Mouse (Mus musculus): Measurements from ENCODE around the gene Sqstm1. TPM values are rescaled to one million over a fixed set of nuclear protein-coding genes. Genes with fewer than 3 reads are reported as not detected.
A peak's percentile ranks its signal among the peaks of the same experiment; 100 is the strongest.
"Not testable (repeated sequence)": the region's sequence is repeated elsewhere in the genome, so short reads cannot be mapped to it uniquely, and the experiment has no call there.

The Sqstm1 gene
- total and polyA plus RNA-seq, 3 experiments: 202 to 579 (median 456) TPM

- in situ Hi-C loops (cut with MboI; ENCODE audit: low pct_ligation_motif_present, low pct_unique_long_range_greater_than_20kb, low sequenced_read_pairs) (loop anchor here (5.0 kb wide), 1 partner anchor 38 kb away; the partner anchor contains the start of genes Mgat4b and Sqstm1), dilution Hi-C loops (cut with MboI; ENCODE audit: extremely low pct_ligation_motif_present, extremely low pct_unique_long_range_greater_than_20kb, low sequenced_read_pairs) (no loop called here)
- Histone ChIP-seq H3K9ac (ENCODE audit: insufficient read depth, low read depth) (peak overlapping the region; percentile 61), H3K4me1 (ENCODE audit: control insufficient read depth in 1 of 2, insufficient read depth in 2 of 2) (peaks cover 4 to 18% of the 10 kb centered on the region in 2 experiments), H3K4me2 (ENCODE audit: insufficient read depth, low read depth, poor library complexity, severe bottlenecking) (peak overlapping the region; percentile 96), H3K79me2 (replicated peaks; ENCODE audit: control insufficient read depth, extremely low read depth, insufficient read depth, poor library complexity, severe bottlenecking) (no peaks in the 10 kb centered on the region), H3K9me3 (replicated peaks; ENCODE audit: low read length) (no peaks in the 10 kb centered on the region), H3K27me3 (replicated peaks) (no peaks in the 10 kb centered on the region), H3K27ac (ENCODE audit: insufficient read depth, low read depth) (peak overlapping the region; percentile 24; the same call in 1 of the 2 replicates), H3K36me3 (replicated peaks in 1 of 2; ENCODE audit: control insufficient read depth in 1 of 2, insufficient read depth in 1 of 2, low read length in 1 of 2) (peaks cover 43 to 64% of the 10 kb centered on the region in 2 experiments), H3K4me3 (replicated peaks in 1 of 3; ENCODE audit: low read depth in 2 of 3, low read length in 2 of 3, poor library complexity in 1 of 3) (peak overlapping the region; percentile 64 to 81 (median 78))
- TF ChIP-seq RAD21 (IDR thresholded peaks at IDR 0.05; ENCODE audit: low read depth, low read length) (no peak), USF1 (IDR thresholded peaks at IDR 0.05; ENCODE audit: low read depth, low read length) (no peak), JUND (conservative IDR thresholded peaks at IDR 0.05; ENCODE audit: low read depth, low read length) (no peak), MEF2A (IDR thresholded peaks at IDR 0.05; ENCODE audit: borderline replicate concordance, low read depth, low read length) (peak; percentile 87; the same call in 1 of the 2 replicates), HCFC1 (IDR thresholded peaks at IDR 0.05; ENCODE audit: low read depth, low read length) (peak; percentile 93), JUN (IDR thresholded peaks at IDR 0.05; ENCODE audit: insufficient read depth, low read depth, low read length) (no peak), USF2 (conservative IDR thresholded peaks at IDR 0.05; ENCODE audit: low read depth, low read length) (no peak), MYC (IDR thresholded peaks at IDR 0.05; ENCODE audit: low read depth, low read length) (peak; percentile 72; the same call in 1 of the 2 replicates), NELFE (IDR thresholded peaks at IDR 0.05; ENCODE audit: low read depth, low read length) (peak; percentile 97), E2F4 (IDR thresholded peaks at IDR 0.05; ENCODE audit: insufficient replicate concordance, low read depth, low read length) (peak; percentile 90; the same call in 1 of the 2 replicates), MAZ (IDR thresholded peaks at IDR 0.05; ENCODE audit: low read depth, low read length) (peak; percentile 93; the same call in 1 of the 2 replicates), ZMIZ1 (IDR thresholded peaks at IDR 0.05; ENCODE audit: low read depth, low read length) (peak; percentile 96), CTCF (conservative IDR thresholded peaks at IDR 0.05 in 1 of 2, IDR thresholded peaks at IDR 0.05 in 1 of 2; ENCODE audit: low read depth in 2 of 2, low read length in 2 of 2) (no peak), MXI1 (IDR thresholded peaks at IDR 0.05; ENCODE audit: low read depth, low read length) (peak; percentile 78), MAX (IDR thresholded peaks at IDR 0.05; ENCODE audit: low read length) (0 out of 2 replicates have a peak, but pooled peaks have one; percentile 66), ELF1 (IDR thresholded peaks at IDR 0.05; ENCODE audit: low read depth, low read length) (peak; percentile 92), TCF12 (IDR thresholded peaks at IDR 0.05; ENCODE audit: low read depth, low read length) (peak; percentile 95), TBP (conservative IDR thresholded peaks at IDR 0.05; ENCODE audit: low read depth, low read length) (peak; percentile 87), POLR2A (IDR thresholded peaks at IDR 0.05; ENCODE audit: low read depth, low read length) (peak; percentile 97), SIN3A (IDR thresholded peaks at IDR 0.05; ENCODE audit: low read length) (peak; percentile 96), POLR2AphosphoS2 (IDR thresholded peaks at IDR 0.05; ENCODE audit: low read depth, low read length) (peak; percentile 97), NRF1 (IDR thresholded peaks at IDR 0.05; ENCODE audit: low read depth, low read length) (peak; percentile 73), PAX5 (IDR thresholded peaks at IDR 0.05; ENCODE audit: low read length) (no peak), KAT2A (IDR thresholded peaks at IDR 0.05; ENCODE audit: insufficient replicate concordance, low read length) (peak; percentile 86; the same call in 1 of the 2 replicates), IRF4 (IDR thresholded peaks at IDR 0.05; ENCODE audit: low read depth, low read length) (peak; percentile 85), GABPA (IDR thresholded peaks at IDR 0.05; ENCODE audit: insufficient replicate concordance, low read depth, low read length) (peak; percentile 76), ETS1 (conservative IDR thresholded peaks at IDR 0.05; ENCODE audit: low read depth, low read length) (peak; percentile 53; the same call in 1 of the 2 replicates)
- DNase-seq (ENCODE audit: extremely low read depth): peak; percentile 99
Measured at GRCm38 (mm10) chr11:50174730-50175187, 35.9 kb downstream of the Sqstm1 start.

GRCm38 (mm10) chr11:50174111-50174729 is 36.4 kb downstream of the Sqstm1 start, which contains the start of gene Mrnip:
Gene Mrnip, plus strand, starts transcription at chr11:50174444.
- peak within 1 kb of the TSS; percentile 24; the same call in 1 of the 2 replicates for H3K27ac ChIP-seq (ENCODE audit: insufficient read depth, low read depth)
- H3K79me2 ChIP-seq (replicated peaks; ENCODE audit: control insufficient read depth, extremely low read depth, insufficient read depth, poor library complexity, severe bottlenecking); H3K9me3 ChIP-seq (replicated peaks; ENCODE audit: low read length); H3K27me3 ChIP-seq (replicated peaks); DNase-seq (ENCODE audit: extremely low read depth); in situ Hi-C loops (cut with MboI; ENCODE audit: low pct_ligation_motif_present, low pct_unique_long_range_greater_than_20kb, low sequenced_read_pairs); dilution Hi-C loops (cut with MboI; ENCODE audit: extremely low pct_ligation_motif_present, extremely low pct_unique_long_range_greater_than_20kb, low sequenced_read_pairs): not testable (repeated sequence)
- H3K9ac ChIP-seq (ENCODE audit: insufficient read depth, low read depth): peak within 1 kb of the TSS; percentile 61
- peak within 1 kb of the TSS; percentile 96 for H3K4me2 ChIP-seq (ENCODE audit: insufficient read depth, low read depth, poor library complexity, severe bottlenecking)
- H3K4me3 ChIP-seq (replicated peaks in 1 of 3; ENCODE audit: low read depth in 2 of 3, low read length in 2 of 3, poor library complexity in 1 of 3): peak within 1 kb of the TSS; percentile 64 to 81 (median 78)
- peaks cover 47 to 64% of the 10 kb centered on the region in 2 experiments for H3K36me3 ChIP-seq (replicated peaks in 1 of 2; ENCODE audit: control insufficient read depth in 1 of 2, insufficient read depth in 1 of 2, low read length in 1 of 2)
- H3K4me1 ChIP-seq (ENCODE audit: control insufficient read depth in 1 of 2, insufficient read depth in 2 of 2): peaks cover 4 to 18% of the 10 kb centered on the region in 2 experiments
